Comparison of ENCODE assay signal across 8 mouse cellular contexts in the genomic region with DNA sequence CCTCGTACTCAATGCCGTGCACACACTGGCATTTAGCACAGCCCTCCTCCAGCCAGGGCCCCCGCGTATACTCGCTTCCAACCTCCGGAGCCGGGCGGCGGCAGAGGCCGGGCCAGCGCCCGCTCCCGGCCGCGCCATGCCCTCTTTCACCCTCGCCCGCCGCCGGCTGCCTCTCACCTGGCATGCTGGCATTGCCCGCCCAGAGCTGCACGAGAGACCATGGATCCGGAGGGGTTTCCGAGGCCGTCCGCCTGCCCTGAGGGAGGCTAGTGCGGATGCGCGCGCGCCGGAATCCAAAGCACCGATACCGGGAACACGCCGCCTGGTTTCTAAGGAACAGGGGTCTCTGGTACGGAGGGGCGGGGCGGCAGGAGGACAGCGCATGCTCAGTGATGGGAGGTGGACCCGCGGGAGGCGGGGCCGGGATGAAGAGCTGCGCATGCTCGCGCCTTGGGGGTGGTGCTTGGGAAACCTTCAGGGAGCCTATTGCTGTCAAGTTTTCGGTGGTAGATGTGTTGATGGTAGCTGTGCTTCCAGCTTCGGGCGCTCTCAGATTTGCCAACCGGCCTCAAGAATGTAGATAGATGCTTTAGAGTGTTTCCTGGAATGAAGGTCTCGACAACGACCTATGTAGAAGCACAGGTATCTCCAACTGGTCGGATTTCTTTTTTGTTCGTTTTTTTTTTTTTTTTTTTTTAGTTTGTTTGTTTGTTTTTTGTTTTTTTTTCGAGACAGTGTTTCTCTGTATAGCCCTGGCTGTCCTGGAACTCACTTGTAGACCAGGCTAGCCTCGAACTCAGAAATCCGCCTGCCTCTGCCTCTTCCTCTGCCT. TPM values are rescaled to one million over a fixed set of nuclear protein-coding genes. Genes with fewer than 3 reads are reported as not detected.
DNase-seq lines count a peak whose midpoint lies in the region; ATAC-seq lines count a peak whose summit lies in the region.

Gfod2 (minus strand) TSS at position 388 of the 832 bp plus-strand sequence.

- H3K9ac ChIP-seq in heart, embryonic 13.5 days = peak within 1 kb of the TSS; percentile 92
- peak within 1 kb of the TSS; percentile 77 for H3K9ac ChIP-seq in liver, embryonic 12.5 days
- peak within 1 kb of the TSS; percentile 87 for H3K9ac ChIP-seq in stomach, embryonic 15.5 days

- peaks cover 17% of the 10 kb centered on the region for H3K4me1 ChIP-seq in heart, embryonic 13.5 days
- peaks cover 25% of the 10 kb centered on the region for H3K4me1 ChIP-seq in liver, embryonic 12.5 days
- H3K4me1 ChIP-seq in stomach, embryonic 15.5 days = peaks cover 20% of the 10 kb centered on the region; the same call in 1 of the 2 replicates

- H3K9me3 ChIP-seq in heart, embryonic 13.5 days = no peaks in the 10 kb centered on the region
- no peaks in the 10 kb centered on the region for H3K9me3 ChIP-seq in liver, embryonic 12.5 days (replicated peaks)
- H3K9me3 ChIP-seq in stomach, embryonic 15.5 days = no peaks in the 10 kb centered on the region

- H3K4me2 ChIP-seq in heart, embryonic 13.5 days = peak within 1 kb of the TSS; percentile 77
- peak within 1 kb of the TSS; percentile 86 for H3K4me2 ChIP-seq in liver, embryonic 12.5 days
- H3K4me2 ChIP-seq in stomach, embryonic 15.5 days = peak within 1 kb of the TSS; percentile 88

- H3K4me3 ChIP-seq in heart, embryonic 13.5 days = peak within 1 kb of the TSS; percentile 97
- H3K4me3 ChIP-seq in liver, embryonic 12.5 days = peak within 1 kb of the TSS; percentile 82
- peak within 1 kb of the TSS; percentile 90 for H3K4me3 ChIP-seq in stomach, embryonic 15.5 days (replicated peaks)

- peak within 1 kb of the TSS; percentile 70 for H3K27ac ChIP-seq in heart, embryonic 13.5 days (replicated peaks)
- peak within 1 kb of the TSS; percentile 73 for H3K27ac ChIP-seq in liver, embryonic 12.5 days
- H3K27ac ChIP-seq in stomach, embryonic 15.5 days = peak within 1 kb of the TSS; percentile 76; the same call in 1 of the 2 replicates

- no peaks in the 10 kb centered on the region for H3K36me3 ChIP-seq in heart, embryonic 13.5 days
- no peaks in the 10 kb centered on the region for H3K36me3 ChIP-seq in liver, embryonic 12.5 days
- H3K36me3 ChIP-seq in stomach, embryonic 15.5 days = no peaks in the 10 kb centered on the region

- ATAC-seq in erythroid progenitor cell, adult 5-6 weeks (replicated peaks; ENCODE audit: low FRiP score, poor library complexity, severe bottlenecking) = peak; percentile 99
- ATAC-seq in heart, embryonic 13.5 days (ENCODE audit: extremely low read depth, insufficient number of reproducible peaks, low FRiP score, low TSS enrichment) = peak; percentile 90
- ATAC-seq in liver, embryonic 12.5 days = peak; percentile 99
- peak; percentile 96 for ATAC-seq in stomach, embryonic 15.5 days (ENCODE audit: insufficient read depth, low FRiP score, low read depth)

- 3% methylated on average over 57 of the region's 57 CpGs for WGBS in heart, embryonic 13.5 days
- 3% methylated on average over 57 of the region's 57 CpGs for WGBS in liver, embryonic 12.5 days (ENCODE audit: insufficient replicate concordance)
- WGBS in stomach, embryonic 15.5 days = 3% methylated on average over 57 of the region's 57 CpGs

- peak; percentile 94 for DNase-seq in CD4-positive helper T cell, adult 2 months (ENCODE audit: low read depth, low spot score)
- peak; percentile 93 for DNase-seq in brain, embryonic 18.5 days (ENCODE audit: low read depth, low spot score)
- DNase-seq in kidney, postnatal 10 days = peak; percentile 99
- DNase-seq in natural killer cell, adult 2 months (ENCODE audit: low spot score in 2 of 2) = peak; percentile 96

- H3K27me3 ChIP-seq in heart, embryonic 13.5 days (replicated peaks) = no peaks in the 10 kb centered on the region
- H3K27me3 ChIP-seq in liver, embryonic 12.5 days (replicated peaks) = no peaks in the 10 kb centered on the region
- H3K27me3 ChIP-seq in stomach, embryonic 15.5 days (replicated peaks) = no peaks in the 10 kb centered on the region

RNA-seq across cellular contexts. Expression of gene Gfod2, which starts in this region (rescaled TPM):
- not detected in 2 replicates for total RNA-seq in erythroid progenitor cell, adult 5-6 weeks (2015; ENCODE audit: low replicate concordance)
- total RNA-seq in erythroid progenitor cell, adult 5-6 weeks (2017; ENCODE audit: low replicate concordance) = 0.51 TPM in 1 of 2 replicates, not detected in the other
- 9.6 and 12.1 TPM in 2 replicates for polyA plus RNA-seq in heart, embryonic 13.5 days (2015; fragmentation: Nextera tagmentation; extraction: Ambion mirVana)
- 4.5 and 5.1 TPM in 2 replicates for polyA plus RNA-seq in liver, embryonic 12.5 days (2016; fragmentation: Nextera tagmentation; extraction: Ambion mirVana)
- 16.0 and 16.2 TPM in 2 replicates for polyA plus RNA-seq in stomach, embryonic 15.5 days (2015; fragmentation: Nextera tagmentation; extraction: Ambion mirVana)

Comparison
In these comparisons a context has a peak if more than half of its experiments do, and no peak if none do; other contexts are left out.
1. Peak in every context shown above with its lines: DNase-seq, ATAC-seq, H3K4me3 ChIP-seq and H3K27ac ChIP-seq.
2. Peak in ATAC-seq in erythroid progenitor cell, adult 5-6 weeks; RNA of the gene not detected or under 1 TPM.